Mouse (Mus musculus) kidney, postnatal 36 days (tissue): Measurements from ENCODE around the gene Crip2.

ENCODE experiments used
- DNase-seq, 2 experiments: peaks; one replicate each; pipeline ENCODE4 v3.0.0; 2021 to 2022; ENCODE audit warnings: mixed read lengths in 2 of 2

The Crip2 gene

DNA sequence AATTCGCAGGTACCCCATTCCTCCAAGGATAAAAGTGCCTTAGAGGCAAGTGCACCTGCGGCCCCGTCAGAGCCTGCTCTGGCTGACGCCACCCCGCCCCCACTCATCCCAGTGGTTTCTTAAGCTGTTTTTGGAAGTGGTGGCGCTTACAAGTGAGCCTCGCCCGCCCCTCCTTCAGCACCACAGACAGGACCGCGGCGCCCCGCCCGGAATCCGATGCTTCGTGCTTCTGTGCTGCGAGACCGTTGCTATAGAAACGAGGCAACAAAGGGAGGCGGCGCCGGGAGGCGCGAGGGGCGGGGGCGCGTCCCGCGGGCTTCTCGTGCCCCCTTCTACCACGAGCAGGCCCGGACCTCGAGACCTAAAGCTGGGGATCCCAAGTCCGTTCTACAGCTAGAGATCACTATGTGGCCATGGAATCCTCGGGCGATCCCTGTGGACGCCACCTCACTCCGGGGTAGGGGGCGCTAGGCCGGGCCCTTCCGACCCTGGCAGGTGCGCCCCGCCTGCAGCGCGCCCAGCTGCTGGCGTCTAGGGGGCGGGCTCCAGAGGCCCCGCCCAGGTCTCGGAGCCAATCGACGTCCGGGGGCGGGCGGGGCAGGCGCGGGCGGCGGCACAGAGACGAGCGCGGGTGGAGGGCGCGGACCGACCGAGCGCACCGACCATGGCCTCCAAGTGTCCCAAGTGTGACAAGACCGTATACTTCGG is at the start of gene Crip2:
Gene Crip2 (plus strand): TSS at position 329 of the 708 bp plus-strand sequence.
- peak; percentile 91 to 93 for DNase-seq

- no peak for DNase-seq
Measured at GRCm38 (mm10) chr12:113097040-113097439, 43.0 kb upstream of the Crip2 start.

GRCm38 (mm10) chr12:113097749-113098281 is 42.2 kb upstream of the Crip2 start, which contains the start of gene Mta1:
TSS of gene Mta1 (plus strand) at chr12:113098278.
- DNase-seq, result peak; percentile 45 to 81

GRCm38 (mm10) chr12:113098530-113099151 is 41.4 kb upstream of the Crip2 start:
- DNase-seq, result peak in 1 of 2 experiments; percentile 57

DNA sequence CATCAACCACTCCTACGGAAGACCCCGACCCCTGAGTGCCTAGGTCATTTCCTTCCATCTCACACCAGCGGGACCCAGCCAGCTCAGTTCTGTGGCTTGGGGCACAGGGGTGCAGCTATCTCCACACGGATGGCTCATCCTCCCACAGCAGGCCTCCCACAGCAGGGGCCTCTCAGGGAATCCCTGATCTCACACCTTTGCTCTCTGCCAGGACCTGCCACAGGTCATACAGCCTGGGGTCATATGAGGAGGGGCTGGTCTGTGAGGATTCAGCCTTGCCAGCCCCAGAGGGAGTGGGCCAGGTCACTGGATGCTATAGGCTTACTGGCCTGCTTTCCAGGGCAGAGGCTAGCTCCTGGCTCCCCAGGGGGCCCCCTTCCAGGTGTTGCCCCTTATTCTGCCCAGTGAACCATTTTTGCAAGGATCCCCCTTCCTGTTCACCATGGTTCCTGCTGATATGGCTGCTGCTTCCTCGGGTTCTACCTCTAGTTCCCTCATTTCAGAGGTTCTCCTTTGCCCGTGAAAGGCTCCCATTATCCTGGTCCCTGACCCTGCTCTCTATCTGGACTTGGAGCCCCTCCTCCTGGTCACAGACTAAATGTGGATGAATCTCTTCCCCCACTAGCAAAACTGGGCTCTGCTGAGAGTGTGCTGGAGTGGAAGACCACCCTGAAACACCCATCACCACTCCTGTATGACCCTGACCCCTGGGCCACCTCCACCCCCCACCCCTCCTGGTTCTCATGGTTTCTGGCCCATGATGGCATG is 40.4 kb upstream of the Crip2 start:
- no peak for DNase-seq

GRCm38 (mm10) chr12:113100448-113101076 is 39.5 kb upstream of the Crip2 start:
- DNase-seq, result peak; percentile 27 to 61

DNA sequence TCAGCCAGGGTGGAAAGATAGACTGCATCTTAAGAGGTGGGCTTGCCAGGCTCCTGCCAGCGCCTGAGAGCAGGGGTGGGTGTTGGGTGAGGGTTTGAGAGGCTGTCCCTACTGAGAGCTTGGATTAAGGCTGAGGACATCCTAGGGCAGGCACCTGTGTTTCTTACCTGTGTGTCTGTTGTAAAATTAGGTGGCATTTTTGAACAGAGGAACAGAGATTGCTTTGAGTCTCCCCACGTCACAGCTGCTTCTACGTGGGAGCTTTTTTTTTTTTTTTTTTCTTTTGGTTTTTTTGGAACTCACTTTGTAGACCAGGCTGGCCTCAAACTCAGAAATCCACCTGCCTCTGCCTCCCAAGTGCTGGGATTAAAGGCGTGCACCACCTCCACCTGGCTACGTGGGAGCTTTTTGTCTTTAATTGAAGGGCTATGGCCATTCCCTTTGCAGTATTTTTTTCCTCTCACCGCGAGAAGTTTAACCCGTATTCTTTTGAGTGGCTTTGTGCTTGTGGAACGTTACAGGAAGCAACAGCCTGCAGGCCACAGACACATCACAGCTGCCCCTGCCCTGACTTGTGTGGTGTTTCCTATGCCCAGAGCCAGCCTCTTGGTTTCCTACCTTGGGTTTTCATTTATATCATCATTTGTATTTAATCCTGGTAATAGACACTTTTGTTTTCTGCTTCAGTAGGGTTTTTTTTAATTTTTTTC is 38.6 kb upstream of the Crip2 start:
- DNase-seq, result no peak

DNA sequence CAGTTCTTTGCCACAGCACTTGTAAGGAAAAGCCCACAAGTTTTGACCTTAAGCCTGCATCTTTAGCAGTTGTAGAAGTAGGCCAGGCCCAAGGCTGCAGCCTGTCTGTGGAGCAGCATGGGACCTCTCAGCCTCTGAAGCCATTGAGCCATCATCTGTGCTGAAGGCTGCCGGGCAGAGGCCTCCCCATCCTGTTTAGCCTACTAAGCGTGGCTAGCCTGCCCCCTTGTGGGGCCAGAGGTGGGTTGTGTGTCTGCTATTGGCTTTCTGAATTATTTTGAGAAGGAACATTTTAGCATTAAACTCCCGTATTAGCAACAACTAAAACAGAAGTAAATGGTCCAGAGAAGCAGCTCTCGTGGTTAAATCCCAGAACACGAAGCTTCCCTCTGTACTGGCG is 37.6 kb upstream of the Crip2 start:
- DNase-seq, result peak; percentile 56 to 83

- peak; percentile 29 to 58 for DNase-seq
Measured at GRCm38 (mm10) chr12:113103846-113104451, 36.1 kb upstream of the Crip2 start.

DNA sequence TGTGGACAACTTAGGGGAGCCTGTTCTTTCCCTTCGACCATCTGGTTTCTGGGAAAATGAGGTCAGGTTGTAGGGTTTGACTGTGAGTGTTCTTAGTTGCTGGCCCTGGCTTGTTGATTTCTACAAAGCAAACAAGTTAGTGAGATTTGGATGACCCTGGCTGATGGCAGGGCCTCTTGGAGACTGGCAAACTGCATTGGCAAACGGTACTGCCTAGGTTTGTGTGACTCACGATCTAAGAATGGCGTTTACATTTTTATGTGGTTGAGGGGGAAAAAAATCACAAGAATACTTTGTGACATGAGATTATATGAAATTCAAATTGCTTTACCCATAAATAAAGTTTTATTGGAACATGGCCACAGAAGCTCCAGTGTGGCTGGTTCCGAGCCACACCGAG is 33.6 kb upstream of the Crip2 start:
- DNase-seq, result no peak

GRCm38 (mm10) chr12:113107431-113108124 is 32.5 kb upstream of the Crip2 start:
- no peak for DNase-seq

- DNase-seq, result no peak
Measured at GRCm38 (mm10) chr12:113108528-113109283, 31.3 kb upstream of the Crip2 start.

DNA sequence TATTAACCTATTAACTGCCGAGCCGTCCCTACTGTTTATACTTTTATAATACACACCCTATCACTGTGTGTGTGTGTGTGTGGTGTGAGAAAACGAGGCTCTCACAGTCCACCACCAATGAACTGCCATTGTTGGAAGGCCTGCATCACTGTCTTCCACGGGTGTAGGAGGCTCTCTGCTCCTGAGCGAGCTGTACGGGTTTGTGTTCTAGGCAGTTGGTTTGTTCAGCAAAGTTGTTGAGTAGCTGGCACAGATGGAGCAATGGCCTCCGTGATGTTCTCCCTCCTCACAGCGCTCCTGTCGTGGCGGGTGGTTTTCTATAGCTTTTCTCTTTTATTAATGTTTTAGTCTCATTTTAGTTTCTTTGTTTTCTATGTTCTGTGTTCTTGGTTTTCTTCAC is 30.2 kb upstream of the Crip2 start:
- DNase-seq, result no peak

DNA sequence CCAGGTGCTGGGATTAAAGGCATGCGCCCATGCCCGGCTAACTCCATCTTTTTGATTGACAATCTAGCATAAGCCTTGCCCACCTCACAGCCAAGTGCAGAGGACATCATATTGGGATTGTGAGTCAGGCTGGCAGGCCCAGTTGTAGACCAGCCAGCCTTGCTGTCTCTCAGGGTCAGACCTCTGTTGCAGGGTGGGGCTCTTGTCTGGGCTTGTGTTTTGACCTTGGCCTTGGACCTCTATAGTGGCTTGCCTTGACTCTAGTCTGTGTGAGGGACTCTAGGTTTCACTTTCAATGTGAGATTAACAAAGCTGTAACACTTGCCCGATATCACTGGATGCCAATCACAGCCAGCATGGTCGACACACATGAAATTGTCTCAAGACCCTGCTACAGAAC is 25.9 kb upstream of the Crip2 start:
- no peak for DNase-seq

GRCm38 (mm10) chr12:113114856-113115538 is 25.0 kb upstream of the Crip2 start:
- DNase-seq, result no peak

DNA sequence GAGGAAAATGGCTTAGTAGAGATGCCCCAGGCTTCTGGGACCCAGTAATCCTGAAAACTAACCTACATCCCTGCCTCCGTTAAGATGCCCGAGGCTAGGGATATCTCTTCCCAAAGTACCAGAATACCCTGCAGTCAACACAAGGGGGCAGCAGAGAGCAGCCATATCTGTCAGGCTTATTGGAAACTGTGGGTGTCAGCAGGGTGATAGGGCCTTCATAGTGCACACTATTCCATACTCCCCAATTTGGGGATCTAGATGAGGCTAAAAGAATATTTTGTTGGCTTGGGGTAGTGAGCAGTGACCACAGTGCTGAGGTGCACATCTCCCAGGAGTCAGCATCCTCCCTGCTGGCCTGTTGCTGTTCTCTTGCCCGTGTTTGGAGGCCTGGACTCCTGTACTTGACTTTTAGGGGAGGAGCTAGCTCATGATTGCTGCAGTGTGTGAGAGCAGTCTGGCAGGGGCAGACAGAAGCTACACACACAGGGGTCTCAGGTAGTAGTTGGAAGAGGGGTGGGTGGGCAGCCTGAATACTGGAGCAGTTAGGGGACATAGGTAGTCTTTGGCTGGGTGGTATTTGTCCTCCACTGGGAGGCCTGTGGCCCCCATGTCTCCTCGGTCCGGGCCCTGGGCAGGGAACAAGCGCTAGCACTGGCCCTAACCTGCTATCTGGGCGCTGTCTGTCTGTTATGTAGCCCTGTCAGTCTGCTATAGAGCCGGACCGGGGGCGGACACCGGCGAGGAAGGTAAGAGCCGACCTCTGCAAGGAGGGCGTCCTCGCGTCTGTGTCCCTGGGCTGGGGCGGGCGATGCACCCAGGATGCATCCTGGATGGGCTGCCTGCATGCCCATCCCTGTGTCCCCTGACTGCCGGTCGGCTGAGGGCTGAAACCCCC is 20.3 kb upstream of the Crip2 start:
- DNase-seq, result peak; percentile 79 to 92

- DNase-seq, result no peak
Measured at GRCm38 (mm10) chr12:113124726-113125125, 15.3 kb upstream of the Crip2 start.

DNA sequence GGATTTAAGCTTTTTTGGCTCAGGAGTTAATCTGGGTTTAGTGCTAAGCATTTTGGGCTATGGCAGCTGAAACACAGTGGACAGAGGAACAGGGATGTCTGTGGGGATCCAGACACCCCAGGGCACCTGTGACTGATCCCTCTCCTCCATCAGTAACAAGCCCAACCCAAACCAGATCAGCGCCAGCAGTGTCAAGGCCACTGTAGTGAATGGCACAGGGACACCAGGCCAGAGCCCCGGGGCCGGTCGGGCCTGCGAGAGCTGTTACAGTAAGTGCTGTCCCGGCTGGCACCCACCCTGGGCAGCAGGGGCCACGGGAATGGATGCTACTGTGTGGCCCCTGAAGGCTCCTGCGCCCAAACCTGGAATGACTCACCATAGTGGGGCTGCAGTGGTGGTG is 9.3 kb upstream of the Crip2 start:
- DNase-seq, result no peak

- DNase-seq, result no peak
Measured at GRCm38 (mm10) chr12:113131601-113132000, 8.4 kb upstream of the Crip2 start.
